Mouse (Mus musculus) small intestine, adult 2 months (tissue): ENCODE measurements at regions not wholly inside any gene's neighbourhood (a gene's known extent, or its start where the extent isn't known, plus 50 kb on each side); places are given as distances from the start of the nearest gene placed in this dataset.

ENCODE experiments used
- CTCF ChIP-seq: fragments of 200-500 bp; IDR thresholded peaks from 2 replicates; pipeline ENCODE4 v1.5.1; 2012; ENCODE audit warnings: low read depth, mild to moderate bottlenecking, control low read depth, inconsistent platforms, low read length, moderate library complexity, mixed read lengths; ENCODE audit not compliant: insufficient replicate concordance, insufficient read length; ENCODE audit errors: extremely low read depth
- POLR2A ChIP-seq: fragments of 200-500 bp; IDR thresholded peaks from 2 replicates; pipeline ENCODE4 v1.6.1; 2012; ENCODE audit warnings: low read depth, mild to moderate bottlenecking, control low read depth, inconsistent platforms, low read length, moderate library complexity

- no peak for TF ChIP-seq CTCF
- no peak for TF ChIP-seq POLR2A
Observed at GRCm38 (mm10) chr11:79806417-79806816, 155.8 kb downstream of the Utp6 start.
